Mouse (Mus musculus) adrenal gland, adult 8-10 months (tissue): Measurements from ENCODE around the gene Ttl. TPM values are rescaled to one million over a fixed set of nuclear protein-coding genes. Genes with fewer than 3 reads are reported as not detected.

Experiments used
- DNase-seq: peaks from one replicate; pipeline ENCODE4 v3.0.0; 2022
- total RNA-seq, 4 experiments: library from RNA; stranded (reverse); gene quantifications; 2 replicates each; pipeline ENCODE4 v1.2.4; 2022

Ttl gene
- total RNA-seq, 4 experiments from 2014 or later, result 10.6 to 14.2 (median 12.1) TPM

DNA sequence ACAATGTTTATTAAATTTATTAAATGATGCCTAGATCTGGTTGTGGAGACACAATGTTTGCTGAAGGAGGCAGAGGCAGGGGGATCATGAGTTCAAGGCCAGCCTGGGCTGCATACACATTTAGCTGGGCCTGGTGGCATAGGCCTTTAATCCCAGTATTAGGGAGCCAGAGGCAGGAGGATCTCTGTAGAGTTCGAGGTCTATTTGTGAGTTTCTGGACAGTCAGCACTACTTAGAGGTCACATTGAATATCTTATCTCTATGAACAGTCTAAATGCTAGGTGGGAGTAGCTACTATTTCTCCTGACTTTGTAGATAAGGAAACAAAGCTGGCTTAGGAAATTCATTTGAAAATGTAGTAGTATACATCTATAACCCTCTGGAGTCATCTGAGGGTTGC, 21.8 kb downstream of the Ttl start:
- no peak for DNase-seq

DNA sequence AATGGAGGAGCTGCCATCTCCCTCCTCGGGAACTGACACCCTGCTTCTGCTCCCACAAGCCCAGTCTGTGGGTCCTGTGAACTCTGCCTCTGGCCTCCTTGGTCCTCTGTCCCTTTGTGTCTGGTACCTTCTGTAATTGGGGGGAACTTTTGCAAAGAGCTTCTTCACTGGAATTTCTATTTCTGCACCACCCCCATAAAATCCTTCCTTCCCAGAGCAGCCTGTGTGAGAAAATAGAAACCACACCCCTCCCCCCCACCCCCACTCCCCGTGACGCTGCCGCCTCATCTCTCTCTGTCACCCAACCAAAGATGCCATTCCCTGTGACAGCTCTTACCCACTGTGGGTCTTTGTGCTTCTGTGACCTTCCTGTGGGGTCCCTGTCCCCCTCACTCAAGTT, 24.6 kb downstream of the Ttl start:
- no peak for DNase-seq

DNA sequence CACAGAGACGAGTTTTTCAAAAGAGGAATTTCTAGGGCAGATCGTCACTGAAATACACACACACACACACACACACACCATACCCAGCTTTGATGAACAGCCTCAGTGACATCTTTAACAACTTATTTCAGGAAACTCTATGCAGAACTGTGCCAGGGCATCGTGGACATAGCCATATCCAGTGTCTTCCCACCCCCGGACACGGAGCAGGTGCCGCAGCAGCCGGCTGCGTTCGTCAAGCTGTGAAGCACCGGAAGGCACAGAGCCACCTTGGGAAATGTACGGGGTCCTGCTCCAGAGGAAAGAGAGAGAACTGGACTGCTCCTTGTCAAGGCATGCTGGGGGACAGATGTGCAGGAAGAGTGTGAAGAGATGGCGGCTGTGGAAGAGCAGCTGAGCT, 27.1 kb downstream of the Ttl start:
- DNase-seq, result no peak

DNA sequence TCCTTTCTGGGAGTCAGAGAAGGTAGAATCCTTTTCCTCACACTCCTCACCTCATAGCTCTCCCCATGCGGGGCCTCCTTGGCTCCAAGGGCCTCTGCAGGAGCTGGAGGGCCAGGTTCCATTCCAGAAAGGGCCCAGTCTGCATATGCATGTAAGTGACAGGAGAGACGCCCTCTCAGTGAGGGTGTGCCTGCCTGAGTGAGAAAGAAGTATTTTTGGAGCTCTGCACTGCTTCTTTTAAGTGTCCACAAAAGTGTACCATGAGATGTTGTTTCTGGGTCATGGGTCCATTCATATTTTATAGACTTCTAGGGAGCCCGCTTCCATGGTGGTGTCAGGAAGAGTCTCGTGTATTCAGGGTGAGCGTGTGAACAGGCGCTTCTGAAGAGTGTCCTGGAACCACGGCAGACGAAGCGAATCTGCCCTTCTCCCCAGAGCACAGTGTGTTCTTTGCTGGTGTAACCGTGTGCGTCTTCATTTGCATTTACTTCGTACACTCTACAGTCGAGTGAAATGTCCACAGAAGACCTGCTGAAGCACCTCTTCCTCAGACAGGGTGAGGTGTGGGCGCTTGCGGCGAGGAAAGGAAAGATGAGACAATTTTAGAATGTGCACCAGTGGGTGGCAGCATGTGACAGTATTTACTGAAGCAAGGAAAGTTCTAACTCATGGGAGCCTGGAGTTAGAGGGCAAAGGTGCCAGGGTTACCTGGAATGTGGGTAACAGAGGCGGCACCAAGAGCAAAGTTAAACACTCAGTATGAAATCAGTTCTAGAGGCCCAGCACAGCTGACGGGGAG, 28.4 kb downstream of the Ttl start:
- no peak for DNase-seq

DNA sequence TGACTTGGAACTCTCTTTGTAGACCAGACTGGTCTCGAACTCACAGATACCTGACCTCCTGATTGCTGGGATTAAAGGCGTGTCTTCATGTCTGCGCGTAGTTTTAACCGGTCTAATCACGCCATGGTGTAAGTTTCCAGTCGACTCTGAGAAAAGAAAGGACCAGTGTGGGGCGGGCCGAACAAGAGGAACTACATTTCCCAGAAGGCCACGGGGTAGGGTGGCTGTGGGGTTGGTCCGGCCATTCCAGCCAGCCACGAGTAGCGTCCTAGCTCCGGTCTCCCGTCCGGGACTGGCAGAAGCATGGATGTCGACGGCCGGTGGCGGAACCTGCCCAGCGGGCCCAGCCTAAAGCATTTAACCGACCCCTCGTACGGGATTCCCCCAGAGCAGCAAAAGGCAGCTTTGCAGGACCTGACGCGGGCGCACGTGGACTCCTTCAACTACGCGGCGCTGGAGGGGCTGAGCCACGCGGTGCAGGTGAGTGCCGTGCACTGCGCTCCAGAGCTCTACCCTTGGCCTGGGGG, 35.1 kb downstream of the Ttl start, which contains the start of gene Polr1b:
Polr1b (plus strand) TSS at position 212 of the 527 bp plus-strand sequence.
- DNase-seq, result peak; percentile 93

DNA sequence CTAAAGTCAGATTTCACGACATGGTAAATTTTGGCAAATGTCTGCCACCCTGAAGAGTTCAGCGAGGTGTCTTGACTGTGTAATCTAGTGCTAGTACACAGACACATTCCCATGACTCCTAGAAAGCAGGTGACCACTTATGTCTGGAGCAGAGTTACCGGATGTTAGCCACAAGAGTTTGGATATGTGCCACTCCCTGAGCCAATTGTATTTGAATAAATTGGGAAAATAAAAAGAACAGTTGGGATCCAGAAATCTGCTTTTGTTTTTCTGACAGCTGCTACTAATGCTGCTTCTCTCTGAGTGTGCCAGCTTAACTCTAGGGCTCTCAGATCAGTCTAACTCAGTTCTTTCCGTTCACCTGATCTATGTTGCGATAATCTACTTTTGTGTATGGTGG, 47.2 kb downstream of the Ttl start:
- DNase-seq, result no peak

DNA sequence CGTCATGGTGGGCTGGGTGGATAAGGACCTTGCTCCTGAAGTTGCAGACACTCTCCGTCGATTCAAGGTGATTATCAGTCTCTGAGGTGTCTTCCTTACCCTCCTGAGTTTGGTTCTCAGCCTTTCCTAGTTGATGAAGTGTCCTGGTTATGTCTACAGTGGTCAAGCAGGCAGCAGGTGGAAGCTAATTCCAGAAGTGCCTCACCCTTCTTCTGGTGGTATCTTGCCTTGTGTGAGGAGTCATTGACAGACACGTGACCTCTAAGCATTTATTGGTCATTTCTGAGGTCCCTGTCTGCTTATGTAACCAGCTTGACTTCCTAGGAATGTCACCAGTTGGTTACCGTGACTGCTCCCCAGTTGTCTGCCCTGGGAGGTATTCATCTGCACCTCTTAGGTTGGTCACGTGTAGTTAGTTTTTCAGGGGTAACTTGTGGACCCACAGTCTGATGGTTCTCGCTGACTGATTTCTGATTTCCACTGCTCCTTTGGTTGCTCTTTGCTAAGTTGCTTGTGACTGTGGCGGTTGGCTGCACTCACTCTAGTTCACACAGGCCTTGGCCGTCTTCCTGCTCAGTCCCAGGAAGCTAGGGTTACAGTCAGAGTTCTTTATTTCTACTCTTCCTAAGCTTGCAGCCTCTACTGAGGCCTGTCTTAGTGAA, 50.1 kb downstream of the Ttl start:
- no peak for DNase-seq

DNA sequence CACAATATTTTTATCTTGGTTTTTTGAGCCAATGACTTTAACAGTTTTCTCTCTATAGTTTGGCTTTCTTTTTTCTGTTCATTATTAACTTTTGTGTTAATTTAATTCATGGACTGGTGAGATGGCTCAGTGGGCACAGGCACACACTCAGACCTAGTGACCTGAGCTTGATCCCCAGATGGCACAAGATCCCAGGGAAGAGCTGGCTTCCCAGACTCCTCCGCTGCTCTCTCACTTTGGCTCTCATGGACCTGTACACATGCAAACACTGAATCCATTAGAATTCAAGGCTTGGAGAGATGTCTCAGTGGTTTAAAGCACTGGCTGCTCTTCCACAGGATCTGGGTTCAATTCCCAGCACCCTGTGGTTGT, 50.6 kb downstream of the Ttl start:
- DNase-seq, result no peak

DNA sequence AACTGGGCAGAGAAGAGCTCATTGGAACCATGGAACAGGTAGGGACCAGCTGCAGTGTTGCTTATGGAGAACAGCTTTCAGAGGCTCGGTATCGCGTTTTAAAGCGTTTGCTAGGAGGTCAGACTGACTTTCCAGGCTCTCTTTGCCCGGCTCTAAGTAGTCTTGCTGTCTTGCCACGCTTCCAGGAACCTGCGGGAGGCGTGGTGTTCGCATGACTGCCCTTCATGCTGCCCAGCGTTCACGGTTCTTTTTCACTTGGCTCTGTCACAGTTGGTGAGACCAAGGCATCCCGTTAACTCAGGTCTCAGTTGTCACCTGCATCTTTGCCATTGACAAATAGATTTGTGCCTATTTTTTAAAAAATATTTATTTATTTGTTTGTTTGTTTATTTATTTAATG, 52.3 kb downstream of the Ttl start:
- DNase-seq, result no peak

DNA sequence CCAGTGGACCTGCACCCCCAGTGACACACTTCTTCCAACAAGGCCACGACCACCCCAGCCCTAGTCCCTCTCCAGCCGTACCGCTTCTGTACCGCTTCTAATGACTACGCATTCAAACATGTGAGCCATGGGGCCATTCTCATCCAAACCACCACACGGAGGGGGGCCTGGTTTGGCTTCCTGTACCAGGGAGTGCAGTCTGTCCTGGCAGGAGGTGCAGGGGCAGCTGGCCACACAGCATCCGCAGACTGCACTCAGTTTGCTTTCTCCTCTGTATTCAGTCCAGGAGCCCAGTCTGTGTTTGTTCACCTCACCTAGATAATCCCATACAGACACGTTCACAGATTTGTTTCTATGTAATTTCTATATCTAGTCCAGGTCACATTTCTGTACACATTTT, 56.2 kb downstream of the Ttl start:
- no peak for DNase-seq

DNA sequence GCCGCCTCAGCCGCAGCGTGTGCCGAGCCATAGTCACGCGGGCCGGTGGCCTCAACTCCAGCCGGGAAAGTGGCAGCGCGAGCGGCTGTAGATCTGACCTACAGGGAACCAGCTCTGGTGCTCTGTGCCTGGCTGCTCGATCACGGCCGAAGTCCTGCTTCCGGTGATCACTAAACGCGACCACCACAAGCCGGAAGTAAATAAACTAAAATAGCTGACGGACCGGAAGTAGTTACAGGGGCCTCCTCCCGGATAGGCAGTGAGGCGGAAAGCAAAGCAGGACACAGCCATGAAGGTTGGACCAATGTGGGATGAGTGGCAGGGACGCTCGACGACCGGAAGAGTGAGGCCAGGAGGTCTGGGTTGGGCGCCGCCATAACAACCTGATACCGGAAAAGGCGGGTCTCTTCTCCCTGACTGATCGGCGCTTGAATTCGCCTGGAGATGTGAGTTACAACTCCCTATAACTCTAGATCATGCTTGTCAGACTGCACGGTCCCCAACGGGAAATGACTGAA, 63.7 kb downstream of the Ttl start, which contains the start of gene Chchd5:
Chchd5 (plus strand) TSS at position 289 of the 518 bp plus-strand sequence.
- peak; percentile 96 for DNase-seq

DNA sequence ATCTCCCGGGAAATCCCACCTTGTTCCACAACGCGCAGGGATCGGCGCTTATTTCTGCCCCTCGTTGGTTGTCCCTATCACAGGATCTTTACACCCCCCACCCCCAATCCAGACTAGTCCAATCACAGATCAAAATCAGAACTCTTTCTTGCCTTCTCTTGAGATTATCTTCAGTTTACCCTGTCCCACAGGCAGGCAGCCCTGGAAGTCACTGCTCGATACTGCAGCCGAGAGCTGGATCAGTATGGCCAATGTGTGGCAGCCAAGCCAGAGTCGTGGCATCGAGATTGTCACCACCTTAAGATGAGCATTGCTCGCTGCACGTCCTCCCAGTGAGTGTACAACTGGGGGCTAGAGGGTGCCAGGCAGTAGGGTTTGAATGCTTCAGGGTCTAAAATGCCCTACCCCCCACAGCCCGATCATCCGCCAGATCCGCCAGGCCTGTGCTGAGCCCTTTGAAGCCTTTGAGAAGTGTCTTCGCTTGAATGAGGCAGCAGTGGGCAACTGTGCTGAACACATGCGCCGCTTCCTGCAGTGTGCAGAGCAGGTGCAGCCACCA, 64.3 kb downstream of the Ttl start:
- DNase-seq, result peak; percentile 17

DNA sequence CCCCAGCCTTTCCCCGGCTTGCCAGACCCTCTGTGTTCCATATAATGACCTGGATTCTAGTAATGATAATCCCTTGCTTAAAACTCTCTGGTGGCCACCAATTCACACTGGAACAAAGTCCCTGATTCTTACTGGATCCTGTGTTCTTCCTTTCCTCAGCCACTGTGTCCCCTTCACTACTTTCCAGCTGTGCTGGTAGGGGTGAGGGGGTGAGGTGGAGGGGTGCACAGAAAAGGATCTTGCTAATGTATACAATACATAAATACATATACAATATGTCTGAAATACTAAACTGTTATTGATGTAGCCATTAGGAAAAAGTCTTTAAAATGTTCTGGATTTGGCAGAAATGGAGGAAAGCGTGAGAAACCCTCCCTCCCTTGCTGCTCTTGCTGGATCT, 65.0 kb downstream of the Ttl start:
- DNase-seq, result no peak

DNA sequence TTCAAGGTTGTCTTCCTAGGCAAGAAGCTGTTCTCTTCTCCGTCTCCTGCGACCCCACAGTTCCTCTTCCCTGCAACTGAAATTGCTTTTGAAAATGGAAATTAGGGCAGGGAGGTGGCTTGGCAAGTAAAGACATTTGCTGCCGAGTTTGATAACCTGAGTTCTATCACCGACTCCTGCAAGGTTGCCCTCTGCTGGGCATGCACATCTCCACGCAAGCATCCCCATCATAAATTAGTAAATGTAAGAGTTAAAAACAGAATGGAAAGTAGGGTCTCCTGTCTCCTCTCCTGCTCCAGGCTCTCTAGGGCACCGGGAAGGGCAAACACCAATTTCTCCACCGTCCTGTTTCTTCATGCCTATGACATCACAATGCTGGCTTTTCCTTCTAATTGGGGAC, 66.5 kb downstream of the Ttl start:
- no peak for DNase-seq

DNA sequence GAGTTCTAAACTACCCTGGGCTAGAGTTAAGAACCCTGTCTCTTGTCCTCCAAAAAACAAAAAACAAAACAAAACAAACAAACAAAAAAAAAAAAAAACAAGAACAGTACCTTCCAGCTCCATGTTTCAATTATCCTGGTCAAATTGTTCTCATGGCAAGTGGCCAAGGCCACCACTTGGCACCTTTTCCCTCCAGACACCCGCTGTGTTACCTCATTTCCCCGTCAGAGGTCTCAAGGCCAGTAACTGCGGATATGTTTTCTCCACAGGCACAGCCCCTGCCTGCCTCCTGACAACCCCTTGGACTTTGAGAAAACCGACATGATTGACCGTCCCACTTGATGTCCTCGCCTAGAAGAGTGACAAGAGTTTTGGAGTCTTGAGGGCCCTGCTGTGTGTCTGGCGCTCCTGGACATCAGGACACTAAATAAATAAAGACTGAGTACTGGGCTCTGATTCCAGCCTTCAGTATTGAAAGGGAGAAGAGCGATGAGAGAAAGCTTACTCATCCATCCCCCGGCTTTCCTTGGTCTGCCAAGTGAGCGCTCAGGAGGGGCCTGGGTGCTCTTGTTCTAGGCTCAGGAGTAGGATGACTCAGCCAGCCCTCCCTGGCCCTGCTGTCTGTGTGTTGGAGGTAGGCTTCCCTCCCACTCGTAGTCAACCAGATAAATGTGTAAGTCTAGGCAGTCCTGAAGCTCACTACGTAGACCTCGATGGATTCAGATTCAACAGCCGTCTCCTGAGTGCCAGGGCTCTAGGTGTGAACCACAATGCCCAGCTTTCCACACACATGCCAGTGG, 67.5 kb downstream of the Ttl start:
- peak; percentile 73 for DNase-seq

DNA sequence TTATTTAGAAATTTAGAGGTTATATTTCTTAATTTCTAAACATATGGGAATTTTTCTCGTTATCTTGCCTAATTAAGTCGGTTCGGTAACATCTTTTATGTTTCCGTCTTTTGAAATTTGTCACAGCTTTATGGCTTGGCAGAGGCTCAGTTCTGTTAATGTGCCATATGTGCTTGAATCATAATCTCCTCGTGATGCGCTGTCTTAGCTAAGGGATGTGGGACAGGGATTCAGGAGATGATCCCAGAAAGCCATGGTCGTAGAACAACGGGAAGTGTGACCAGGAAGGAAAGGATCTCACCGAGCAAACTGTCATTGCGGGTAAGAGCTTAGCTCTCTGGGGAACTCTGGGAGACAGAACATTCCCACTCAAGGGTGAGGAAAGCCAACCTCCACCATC, 74.2 kb downstream of the Ttl start:
- no peak for DNase-seq

Other genes with a start within 250 kb of the Ttl start
- 10 to 100 TPM; 40.4 to 47.4 (median 44.1) TPM for gene Tmem87b, start 247.8 kb upstream of the Ttl start, total RNA-seq
- gene Fbln7, start 203.0 kb upstream of the Ttl start, total RNA-seq, result 1 to 10 TPM; 6.1 to 8.3 (median 7.1) TPM
- 1 to 10 TPM; 3.5 to 5.3 (median 3.9) TPM for gene Zc3h8, start 121.9 kb upstream of the Ttl start, total RNA-seq
- gene Zc3h6, start 98.5 kb upstream of the Ttl start, total RNA-seq, result 10 to 100 TPM in 1 of 4 experiments, 1 to 10 TPM in 3; 5.4 to 13.9 (median 9.0) TPM
- gene Gm10762, start 98.2 kb upstream of the Ttl start, total RNA-seq, result 1 to 10 TPM; 3.9 to 6.2 (median 5.8) TPM
- under 1 TPM in 2 of 4 experiments, not detected in 2; 0.05 to 0.17 TPM for gene Vinac1, start 17.8 kb upstream of the Ttl start, total RNA-seq
- 10 to 100 TPM; 17.6 to 23.3 (median 20.6) TPM for gene Polr1b, start 35.1 kb downstream of the Ttl start, total RNA-seq
- gene Chchd5, start 63.8 kb downstream of the Ttl start, total RNA-seq, result 10 to 100 TPM; 23.5 to 27.8 (median 24.9) TPM
- 10 to 100 TPM; 14.9 to 27.6 (median 22.8) TPM for gene Slc20a1, start 132.8 kb downstream of the Ttl start, total RNA-seq
- gene Ckap2l, start 231.3 kb downstream of the Ttl start, total RNA-seq, result 1 to 10 TPM in 3 of 4 experiments, under 1 TPM in 1; 0.64 to 1.5 (median 1.3) TPM
- not detected for gene Il1a, start 244.0 kb downstream of the Ttl start, total RNA-seq